ENCODE assay signal across 8 mouse cellular contexts in the genomic region with DNA sequence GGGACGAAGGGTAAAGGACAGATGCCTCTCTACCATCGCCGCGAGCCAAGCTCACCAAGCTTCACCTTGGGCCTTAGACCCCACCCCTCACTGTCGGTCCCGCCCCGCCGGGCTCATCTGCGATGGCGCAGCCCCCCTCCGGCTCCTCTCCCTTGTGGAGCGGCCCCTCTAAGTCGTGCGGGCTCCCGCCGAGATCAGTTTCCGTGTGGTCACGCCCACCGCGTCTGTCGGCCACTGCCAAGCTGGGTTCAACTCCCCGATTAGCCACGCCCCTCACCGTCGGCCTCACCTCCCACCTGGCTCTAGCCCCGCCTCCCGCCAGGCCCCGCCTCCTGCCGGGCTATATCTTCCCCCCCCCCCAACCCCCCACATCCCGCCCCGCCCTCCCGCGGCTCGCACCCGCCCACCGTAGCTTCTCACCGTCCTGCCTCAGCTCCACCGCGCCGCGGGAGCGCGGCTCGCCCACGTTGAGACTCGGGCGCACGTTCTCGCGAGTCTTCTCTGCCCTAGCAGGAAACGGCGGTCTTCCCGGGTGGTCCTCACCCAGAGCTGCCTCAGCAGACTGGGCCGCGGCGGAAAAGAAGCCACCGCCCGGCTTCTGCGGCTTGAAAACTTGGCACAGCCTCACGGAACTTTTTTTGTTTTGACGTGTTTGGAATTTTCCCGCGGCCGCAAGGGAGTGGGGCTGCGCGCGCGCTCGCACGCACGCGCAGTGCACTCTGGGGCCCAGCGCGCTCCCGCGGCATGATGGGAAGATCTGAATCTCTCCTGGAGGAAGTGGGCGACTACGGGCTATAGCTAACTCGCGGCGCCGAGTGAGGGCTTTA.
DNase-seq lines count a peak whose midpoint lies in the region; ATAC-seq lines count a peak whose summit lies in the region.

No protein-coding gene starts in this region.

- no peaks in the 10 kb centered on the region for H3K36me3 ChIP-seq in intestine, embryonic 14.5 days (ENCODE audit: control insufficient read depth, insufficient read depth, low read length)

- intact Hi-C loops in left cerebral cortex, postnatal 14 days (cut with DNase I): loop anchor here (5.0 kb wide), 1 partner anchor 131 kb away; no protein-coding TSS in a partner anchor

- ATAC-seq in intestine, embryonic 14.5 days (replicated peaks; ENCODE audit: low FRiP score, low TSS enrichment, low read depth): peak; percentile 97

- whole genome bisulfite sequencing in intestine, embryonic 14.5 days: under 1% methylated on average over 74 of the region's 82 CpGs

- H3K4me1 ChIP-seq in intestine, embryonic 14.5 days (replicated peaks; ENCODE audit: control insufficient read depth, insufficient read depth, low read length): no peaks in the 10 kb centered on the region; the same call in 1 of the 2 replicates

- H3K27me3 ChIP-seq in intestine, embryonic 14.5 days (replicated peaks; ENCODE audit: control insufficient read depth, insufficient read depth, low read length): no peaks in the 10 kb centered on the region

- no peaks in the 10 kb centered on the region for H3K9me3 ChIP-seq in intestine, embryonic 14.5 days (ENCODE audit: control insufficient read depth, low read length)

- H3K27ac ChIP-seq in intestine, embryonic 14.5 days (ENCODE audit: low read depth): peak overlapping the region; percentile 97

- peak overlapping the region; percentile 48 for H3K4me2 ChIP-seq in intestine, embryonic 14.5 days (ENCODE audit: low read length)

- peak overlapping the region; percentile 56 for H3K4me3 ChIP-seq in intestine, embryonic 14.5 days (ENCODE audit: low read depth, low read length)

- H3K9ac ChIP-seq in intestine, embryonic 14.5 days (ENCODE audit: low read length): peak overlapping the region; percentile 74

- peak; percentile 94 for DNase-seq in adrenal gland, adult 18-20 months (ENCODE audit: low spot score in 2 of 2)
- DNase-seq in embryo, embryonic 11 days: peak; percentile 98
- peak; percentile 89 for DNase-seq in gastrocnemius, postnatal 25 days
- DNase-seq in intestine, embryonic 14.5 days (ENCODE audit: low spot score): peak; percentile 98
- peak; percentile 90 to 91 for DNase-seq in left cerebral cortex, postnatal 14 days (ENCODE audit: low spot score in 2 of 2)
- peak; percentile 99 for DNase-seq in mesoderm, embryonic 11.5 days (ENCODE audit: low read depth, low spot score)
- DNase-seq in right cerebral cortex, postnatal 36 days (ENCODE audit: low spot score in 2 of 2): peak; percentile 82 to 86
- DNase-seq in yolk sac, embryonic 10.5 days (ENCODE audit: low spot score): peak; percentile 99

Comparison
In these comparisons a context has a peak if more than half of its experiments do, and no peak if none do; other contexts are left out.
1. Peak in every context shown above with its lines: DNase-seq, ATAC-seq, H3K4me3 ChIP-seq and H3K27ac ChIP-seq.